Mouse (Mus musculus) kidney, adult 2 months (tissue): Measurements from ENCODE around the gene Rimbp2.

ENCODE experiments used
- CTCF ChIP-seq: fragments of 200-500 bp; conservative IDR thresholded peaks from 2 replicates; pipeline ENCODE4 v1.5.1; 2011; ENCODE audit warnings: low read depth, mild to moderate bottlenecking, control low read depth, low read length, moderate library complexity, mixed read lengths; ENCODE audit not compliant: insufficient read depth, insufficient read length
- POLR2A ChIP-seq: fragments of 200-500 bp; IDR thresholded peaks from one replicate; pipeline ENCODE4 v1.6.1; 2011; ENCODE audit warnings: low read depth, low read length, control low read depth

DNA sequence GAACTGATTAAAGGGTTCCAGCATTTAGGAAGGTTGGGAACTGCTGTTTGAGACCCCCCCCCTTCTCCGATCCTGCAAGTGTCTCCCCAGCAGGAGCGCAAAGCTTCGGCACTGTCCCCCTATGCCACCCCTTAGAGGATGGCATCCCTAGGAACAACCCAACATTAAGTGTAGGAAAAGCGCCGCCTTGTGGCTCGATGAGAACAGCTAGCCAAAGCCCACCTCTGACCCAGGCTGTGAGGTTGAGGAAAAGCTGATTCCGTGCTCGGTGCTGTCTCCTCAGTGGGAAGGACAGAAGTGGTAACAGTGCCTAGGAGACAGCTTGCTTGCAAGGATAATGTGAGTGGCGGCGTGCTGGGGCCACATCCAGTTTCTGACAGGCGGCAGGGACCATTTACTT is 140.2 kb downstream of the Rimbp2 start:
- TF ChIP-seq POLR2A: no peak
- no peak for TF ChIP-seq CTCF
